Mouse (Mus musculus): ENCODE results near the gene Pde1b. TPM values are rescaled to one million over a fixed set of nuclear protein-coding genes. Genes with fewer than 3 reads are reported as not detected.

Pde1b gene
- total RNA-seq (2015) (13.2 and 16.8 TPM in 2 replicates), total RNA-seq (2017) (8.2 and 12.9 TPM in 2 replicates)

- peak; percentile 75 for ATAC-seq (ENCODE audit: poor library complexity, severe bottlenecking)
Measured at GRCm38 (mm10) chr15:103502435-103503250, at the start of gene Pde1b. Gene Pde1b (plus strand): TSS chr15:103503034.

DNA sequence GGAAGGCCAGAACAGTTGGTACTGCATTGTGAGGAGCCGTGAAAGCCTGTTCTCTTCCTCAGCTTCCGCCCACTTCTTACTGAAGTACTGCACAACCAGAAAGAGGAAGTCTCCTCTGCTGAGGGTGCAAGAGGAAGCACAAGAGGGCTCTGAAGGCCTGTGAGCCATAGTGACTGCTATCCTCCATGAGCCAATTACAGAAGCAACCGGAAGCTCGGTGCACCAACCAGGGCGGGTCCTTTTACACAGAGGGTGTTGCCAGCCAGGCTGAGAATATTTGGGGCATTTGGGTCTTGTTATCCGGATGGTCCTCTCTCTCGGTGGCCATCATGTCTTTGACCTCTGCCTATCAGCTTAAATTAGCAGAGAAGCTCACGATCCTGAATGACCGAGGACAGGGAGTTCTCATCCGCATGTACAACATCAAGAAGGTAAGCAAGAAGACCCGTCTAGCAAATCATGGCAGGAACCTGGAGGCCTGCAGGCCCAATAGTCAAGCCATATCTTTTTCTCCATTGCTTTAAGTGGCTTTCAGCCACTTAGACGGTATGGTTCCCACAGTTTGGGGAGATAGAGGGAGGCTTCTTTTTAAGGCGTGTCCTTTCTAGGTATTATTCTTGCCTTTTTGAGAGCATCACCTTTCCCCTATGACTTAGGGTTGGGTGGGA lies 49.1 kb upstream of the Pde1b start, which contains the start of gene Nckap1l:
Gene Nckap1l (plus strand): TSS at position 244 of the 668 bp plus-strand sequence.
- ATAC-seq (ENCODE audit: poor library complexity, severe bottlenecking), result peak; percentile 99

DNA sequence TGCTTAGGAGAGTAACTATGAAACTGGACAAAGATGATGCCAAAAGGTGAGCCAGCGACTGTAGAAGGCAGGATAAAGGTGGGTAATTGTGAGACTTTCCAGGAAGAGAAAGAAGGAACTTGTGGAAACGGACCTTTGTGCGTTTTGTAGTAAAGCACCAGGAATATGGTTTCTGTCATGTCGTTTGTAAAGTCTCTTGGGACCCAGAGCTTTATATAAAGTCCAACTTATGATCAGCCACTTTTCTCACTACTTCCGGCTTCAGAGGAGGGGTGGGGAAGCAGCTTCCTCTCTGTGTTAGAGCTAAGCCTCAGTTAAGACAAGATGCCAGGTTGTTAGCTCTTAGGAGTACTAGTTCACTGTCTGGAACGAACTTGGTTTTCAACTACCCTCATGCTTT lies 48.4 kb upstream of the Pde1b start:
- ATAC-seq (ENCODE audit: poor library complexity, severe bottlenecking), result no peak

DNA sequence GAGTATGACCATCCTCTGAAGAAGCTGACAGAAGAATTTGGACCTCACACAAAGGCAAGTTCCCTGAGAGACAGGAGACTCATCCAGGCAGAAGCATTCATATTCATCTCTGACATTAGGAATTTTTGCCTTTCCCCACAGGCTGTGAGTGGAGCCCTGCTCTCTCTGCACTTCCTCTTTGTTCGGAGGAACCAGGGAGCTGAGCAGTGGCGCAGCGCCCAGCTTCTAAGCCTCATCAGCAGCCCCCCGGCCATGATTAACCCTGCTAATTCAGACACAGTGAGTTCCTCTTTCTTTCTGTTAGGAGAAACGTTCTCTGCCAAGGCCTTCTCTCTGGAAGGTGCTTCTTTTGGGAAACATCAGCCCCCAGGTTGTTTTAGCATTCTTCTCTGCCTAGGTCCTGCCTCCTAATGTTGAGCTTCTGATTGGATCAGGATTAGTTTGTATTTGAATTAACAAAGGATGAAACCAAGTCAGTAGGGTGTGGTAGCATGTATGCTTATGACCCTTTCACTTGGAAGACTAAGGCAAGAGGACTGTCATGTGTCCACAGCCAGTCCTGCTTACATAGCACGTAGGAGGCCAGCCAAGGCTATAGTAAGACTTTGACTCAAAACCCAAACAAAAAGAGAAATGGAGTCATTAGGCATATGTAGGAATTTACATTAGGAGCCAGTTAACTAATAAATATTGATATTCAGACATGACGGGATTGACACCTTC lies 40.1 kb upstream of the Pde1b start:
- ATAC-seq (ENCODE audit: poor library complexity, severe bottlenecking), result peak; percentile 93

- no peak for ATAC-seq (ENCODE audit: poor library complexity, severe bottlenecking)
Measured at GRCm38 (mm10) chr15:103471488-103472194, 31.2 kb upstream of the Pde1b start.

GRCm38 (mm10) chr15:103472265-103472664 lies 30.6 kb upstream of the Pde1b start:
- ATAC-seq (ENCODE audit: poor library complexity, severe bottlenecking), result no peak

GRCm38 (mm10) chr15:103473182-103473581 lies 29.7 kb upstream of the Pde1b start:
- ATAC-seq (ENCODE audit: poor library complexity, severe bottlenecking), result no peak

DNA sequence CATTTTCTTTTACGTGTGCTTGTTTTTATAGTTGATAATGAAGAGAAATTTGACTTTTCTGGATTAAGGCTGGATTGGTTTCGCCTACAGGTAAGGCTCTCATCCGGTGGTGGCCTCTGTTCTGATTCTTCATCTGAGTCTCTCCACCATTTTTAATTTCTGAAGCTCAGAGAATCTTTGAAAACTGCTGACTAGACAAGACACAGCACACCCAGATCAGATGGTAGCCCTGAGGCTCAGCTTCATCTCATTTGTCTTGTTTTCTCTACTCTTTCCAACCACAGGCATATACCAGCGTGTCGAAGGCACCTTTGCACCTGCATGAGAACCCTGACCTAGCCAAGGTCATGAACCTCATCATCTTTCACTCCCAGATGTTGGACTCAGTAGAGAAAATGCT lies 29.1 kb upstream of the Pde1b start:
- no peak for ATAC-seq (ENCODE audit: poor library complexity, severe bottlenecking)

GRCm38 (mm10) chr15:103479080-103479606 lies 23.7 kb upstream of the Pde1b start:
- no peak for ATAC-seq (ENCODE audit: poor library complexity, severe bottlenecking)

GRCm38 (mm10) chr15:103480129-103480528 lies 22.7 kb upstream of the Pde1b start:
- no peak for ATAC-seq (ENCODE audit: poor library complexity, severe bottlenecking)

GRCm38 (mm10) chr15:103482488-103482887 lies 20.3 kb upstream of the Pde1b start:
- no peak for ATAC-seq (ENCODE audit: poor library complexity, severe bottlenecking)

DNA sequence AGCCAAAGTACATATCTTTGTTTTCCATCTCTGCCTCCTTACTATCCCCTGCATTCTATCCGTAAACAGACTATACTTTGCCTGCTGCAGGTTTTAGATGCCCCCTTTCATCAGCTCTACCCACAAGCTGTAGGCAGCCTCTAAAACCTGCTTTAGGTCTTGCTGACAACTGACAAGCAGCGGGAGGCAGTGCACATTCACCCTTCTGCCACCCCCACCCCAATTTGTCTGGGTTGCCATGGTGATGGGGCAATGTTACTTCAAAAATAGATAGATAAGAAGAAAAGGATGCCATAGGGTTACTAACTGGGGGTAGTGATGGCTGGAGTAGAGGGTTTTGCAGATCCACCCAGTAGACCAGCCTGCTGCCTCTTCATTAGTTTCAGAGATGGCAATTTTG lies 18.3 kb upstream of the Pde1b start:
- ATAC-seq (ENCODE audit: poor library complexity, severe bottlenecking), result no peak

DNA sequence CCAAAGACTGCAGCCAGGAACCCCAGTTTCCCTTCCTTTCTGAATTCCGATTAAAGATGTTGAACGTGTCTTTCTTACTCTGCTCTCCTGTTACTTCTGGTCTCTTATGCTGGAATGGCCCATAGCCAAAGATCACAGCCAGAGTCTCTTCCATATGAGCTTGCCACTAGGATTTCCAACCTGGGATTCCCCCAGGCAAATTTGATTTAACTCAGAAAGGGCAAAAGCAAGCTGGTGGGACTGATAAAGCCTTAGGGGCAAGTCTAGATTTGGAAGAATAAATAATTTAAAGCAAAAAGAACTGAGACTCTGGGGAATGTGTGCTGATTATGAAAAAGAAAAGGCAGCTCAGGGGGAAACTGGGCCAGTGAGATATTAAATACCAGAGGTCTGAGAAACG lies 17.7 kb upstream of the Pde1b start:
- ATAC-seq (ENCODE audit: poor library complexity, severe bottlenecking), result no peak

- peak; percentile 73 for ATAC-seq (ENCODE audit: poor library complexity, severe bottlenecking)
Measured at GRCm38 (mm10) chr15:103486658-103487057, 16.2 kb upstream of the Pde1b start.

GRCm38 (mm10) chr15:103488336-103488735 lies 14.5 kb upstream of the Pde1b start:
- no peak for ATAC-seq (ENCODE audit: poor library complexity, severe bottlenecking)

DNA sequence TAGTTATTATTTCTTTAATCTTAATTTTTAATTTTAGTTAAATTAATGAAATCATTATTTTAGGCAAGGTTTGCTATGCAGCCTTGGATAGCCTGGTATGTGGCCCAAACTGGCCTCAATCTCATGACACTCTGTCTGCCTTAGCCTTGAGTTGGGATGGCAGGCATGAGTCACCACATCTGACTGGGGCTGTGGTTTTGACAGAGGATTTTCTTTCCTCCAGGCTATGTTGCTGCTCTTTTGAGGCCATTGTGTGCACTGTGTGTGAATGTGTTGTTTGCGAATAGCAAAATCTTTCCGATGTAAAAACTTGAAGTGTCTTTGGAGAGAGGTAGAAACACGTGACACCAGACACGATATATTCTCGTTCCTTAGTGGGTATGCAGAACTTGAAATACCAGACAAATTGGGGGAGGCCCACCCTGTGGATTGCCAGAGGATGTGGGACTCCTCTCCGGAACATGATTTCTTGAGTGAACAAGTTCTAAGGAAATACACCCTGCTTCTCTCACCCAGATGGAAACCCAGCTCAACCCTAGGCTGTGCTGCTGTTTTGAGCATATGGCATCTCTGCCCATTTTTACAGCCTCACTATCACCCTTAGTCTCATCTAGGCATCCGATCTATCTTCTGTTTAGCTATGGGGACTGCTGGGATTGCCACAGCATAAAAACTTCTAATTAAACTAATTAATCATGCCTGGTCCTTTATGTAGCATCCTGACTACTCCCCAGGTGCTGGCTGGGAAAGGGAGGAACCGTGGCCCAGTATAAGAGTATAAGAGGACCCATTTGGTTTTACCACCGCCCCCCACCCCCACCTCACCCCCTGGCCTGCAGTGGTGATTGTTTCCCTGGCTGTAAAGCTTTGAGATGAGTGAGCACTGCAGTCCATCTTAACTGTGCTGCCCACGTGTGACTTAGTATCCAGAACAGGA lies 6.4 kb upstream of the Pde1b start:
- ATAC-seq (ENCODE audit: poor library complexity, severe bottlenecking), result no peak

DNA sequence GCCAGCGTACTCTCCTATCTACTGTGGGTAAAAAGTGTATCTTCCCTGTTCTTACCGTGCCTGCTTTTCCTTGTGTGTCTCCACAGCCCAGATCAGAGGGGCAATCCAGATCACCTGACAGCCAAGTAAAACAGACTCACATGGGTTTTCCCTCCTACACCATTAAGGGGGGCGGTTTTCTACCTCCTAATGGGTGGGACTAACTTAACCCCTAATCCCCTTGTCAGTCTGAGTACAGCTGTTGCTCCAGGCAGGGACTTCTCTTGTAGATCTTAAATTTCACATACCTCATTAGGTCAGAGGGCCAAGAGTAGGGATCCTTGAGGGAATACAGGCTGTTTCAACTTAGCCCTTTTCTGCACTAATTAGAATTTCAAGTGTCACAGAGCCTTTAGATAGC lies 4.7 kb upstream of the Pde1b start:
- ATAC-seq (ENCODE audit: poor library complexity, severe bottlenecking), result no peak

GRCm38 (mm10) chr15:103500723-103501122 lies 2.1 kb upstream of the Pde1b start:
- no peak for ATAC-seq (ENCODE audit: poor library complexity, severe bottlenecking)

DNA sequence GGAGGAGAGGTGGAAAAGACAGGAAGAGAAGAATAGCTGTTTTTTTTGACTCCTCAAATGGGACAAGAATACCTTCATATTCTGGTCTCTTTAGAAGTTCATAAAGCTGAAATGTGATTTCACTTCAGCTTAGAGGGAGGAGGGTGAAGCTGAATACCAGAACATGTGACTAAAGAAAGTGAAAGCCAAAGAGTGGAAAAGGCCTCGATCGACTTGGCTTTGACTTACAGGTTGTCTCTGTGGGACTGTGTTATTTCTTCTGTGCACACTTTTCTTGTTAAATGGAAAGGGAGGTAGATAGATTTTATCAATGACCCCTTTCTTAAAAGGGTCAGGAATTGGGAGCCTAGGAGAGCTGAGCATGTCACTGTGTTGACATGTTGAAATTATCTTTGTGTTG lies 1.6 kb upstream of the Pde1b start:
- ATAC-seq (ENCODE audit: poor library complexity, severe bottlenecking), result no peak

- no peak for ATAC-seq (ENCODE audit: poor library complexity, severe bottlenecking)
Measured at GRCm38 (mm10) chr15:103503251-103503600, 392 bp downstream of the Pde1b start.

Measured in megakaryocyte, adult 5-6 weeks (primary cell).